Mouse (Mus musculus) hindbrain, postnatal 0 days (tissue): Measurements from ENCODE around the gene Mpg. TPM values are rescaled to one million over a fixed set of nuclear protein-coding genes. Genes with fewer than 3 reads are reported as not detected.

Source experiments
- ATAC-seq: fragments of 200-750 bp; cut with Nextera tagmentation; 2 replicates; pipeline ENCODE4 v1.8.0; 2017; ENCODE audit warnings: mild to moderate bottlenecking, moderate TSS enrichment, moderate library complexity
- DNase-seq: peaks from one replicate; pipeline ENCODE4 v3.0.0-alpha.2; 2015; ENCODE audit warnings: low spot score
- H3K27ac ChIP-seq: fragments of 300-500 bp; sonication (generic); 2 replicates; pipeline ENCODE4 v1.5.1; 2014; ENCODE audit warnings: mild to moderate bottlenecking
- H3K27me3 ChIP-seq: fragments of 300-500 bp; sonication (generic); 2 replicates; pipeline ENCODE4 v1.6.1; 2014; ENCODE audit warnings: low read length, mixed read lengths; ENCODE audit not compliant: insufficient read depth
- H3K36me3 ChIP-seq: fragments of 300-500 bp; sonication (generic); 2 replicates; pipeline ENCODE4 v1.6.1; 2014; ENCODE audit warnings: low read length, mixed read lengths; ENCODE audit not compliant: insufficient read depth
- H3K4me1 ChIP-seq: fragments of 300-500 bp; sonication (generic); 2 replicates; pipeline ENCODE4 v1.6.1; 2014; ENCODE audit warnings: antibody characterized with exemption, low read length, mixed read lengths; ENCODE audit not compliant: insufficient read depth
- H3K4me2 ChIP-seq: fragments of 300-500 bp; sonication (generic); 2 replicates; pipeline ENCODE4 v1.6.1; 2014; ENCODE audit warnings: low read depth, mild to moderate bottlenecking, low read length, moderate library complexity, mixed read lengths
- H3K4me3 ChIP-seq: fragments of 300-500 bp; sonication (generic); 2 replicates; pipeline ENCODE4 v1.5.1; 2014; ENCODE audit warnings: low read length
- H3K9ac ChIP-seq: fragments of 300-500 bp; sonication (generic); replicated peaks from 2 replicates; pipeline ENCODE4 v1.6.1; 2014; ENCODE audit warnings: mild to moderate bottlenecking, low read length, moderate library complexity, mixed read lengths
- H3K9me3 ChIP-seq: fragments of 300-500 bp; sonication (generic); 2 replicates; pipeline ENCODE4 v1.6.1; 2016; ENCODE audit warnings: low read length, mixed read lengths
- CTCF ChIP-seq: IDR thresholded peaks from 2 replicates; pipeline ENCODE4 v1.5.1; 2016; ENCODE audit warnings: antibody characterized with exemption, control low read depth, low read depth
- WGBS: fragments of 180-500 bp; shearing (Covaris S2); extraction: QIAGEN DNeasy Blood & Tissue Kit; methylation state at CpG from one replicate; pipeline ENCODE4 v1.1.7; 2014; 5-methylcytosine and 5-hydroxymethylcytosine counted together
- polyA plus RNA-seq: library from polyadenylated mRNA; unstranded; fragments of >200 nt; fragmentation: Nextera tagmentation; extraction: Ambion mirVana; gene quantifications from 2 replicates; pipeline ENCODE4 v1.2.1, GENCODE M21; 2015
- total RNA-seq: library from RNA; depleted of rRNA; stranded (reverse); fragments of >200 nt; gene quantifications from 2 replicates; pipeline ENCODE4 v1.2.3, GENCODE M21; 2014

Gene Mpg
- total and polyA plus RNA-seq, 2 experiments from 2014 or later, result 27.7 to 30.0 TPM

DNA sequence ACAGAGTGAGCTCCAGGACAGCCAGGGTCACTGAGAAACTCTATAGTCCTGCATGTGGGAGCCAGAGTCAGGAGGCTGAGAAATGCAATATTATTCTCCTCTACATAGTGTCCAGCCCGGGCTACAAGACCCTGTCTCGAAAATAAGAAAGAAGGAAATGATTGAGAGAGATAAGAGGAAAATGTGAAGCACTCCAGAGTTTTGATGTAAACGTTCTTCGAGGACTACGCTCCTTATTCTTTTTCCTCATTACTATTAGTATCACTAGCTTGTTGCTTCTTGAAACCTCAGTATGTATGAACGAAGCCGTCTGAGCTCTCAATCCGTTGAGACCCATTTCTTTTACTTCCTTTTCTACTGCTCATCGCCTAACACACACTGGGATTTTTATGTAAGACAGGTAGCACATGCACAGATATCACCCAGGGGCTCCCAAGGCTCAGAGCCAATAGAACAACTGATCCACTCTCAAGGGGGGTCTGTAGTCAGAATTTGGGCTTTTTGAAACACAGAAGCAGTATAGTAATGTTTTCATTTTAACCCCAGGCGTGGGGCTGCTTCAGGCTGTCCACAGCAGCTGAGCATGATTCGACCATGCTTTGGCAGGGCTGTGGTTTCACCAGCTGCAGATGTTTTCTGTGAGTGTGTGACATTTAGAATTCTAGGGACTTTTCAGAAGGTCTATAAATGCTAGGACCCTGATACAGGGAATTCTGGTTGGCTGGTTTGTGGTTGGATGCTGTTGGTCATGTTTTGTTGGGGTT lies 24.2 kb upstream of the Mpg start:
- ATAC-seq, result no peak
- Histone ChIP-seq H3K4me3 (no peak overlapping the region), H3K4me2 (no peak overlapping the region), H3K36me3 (no peaks in the 10 kb centered on the region), H3K27ac (no peak overlapping the region), H3K9me3 (no peaks in the 10 kb centered on the region), H3K9ac (no peak overlapping the region), H3K4me1 (peaks cover 7% of the 10 kb centered on the region), H3K27me3 (no peaks in the 10 kb centered on the region)
- 81% methylated on average over 11 of the region's 11 CpGs for WGBS
- no peak for TF ChIP-seq CTCF
- DNase-seq, result no peak

DNA sequence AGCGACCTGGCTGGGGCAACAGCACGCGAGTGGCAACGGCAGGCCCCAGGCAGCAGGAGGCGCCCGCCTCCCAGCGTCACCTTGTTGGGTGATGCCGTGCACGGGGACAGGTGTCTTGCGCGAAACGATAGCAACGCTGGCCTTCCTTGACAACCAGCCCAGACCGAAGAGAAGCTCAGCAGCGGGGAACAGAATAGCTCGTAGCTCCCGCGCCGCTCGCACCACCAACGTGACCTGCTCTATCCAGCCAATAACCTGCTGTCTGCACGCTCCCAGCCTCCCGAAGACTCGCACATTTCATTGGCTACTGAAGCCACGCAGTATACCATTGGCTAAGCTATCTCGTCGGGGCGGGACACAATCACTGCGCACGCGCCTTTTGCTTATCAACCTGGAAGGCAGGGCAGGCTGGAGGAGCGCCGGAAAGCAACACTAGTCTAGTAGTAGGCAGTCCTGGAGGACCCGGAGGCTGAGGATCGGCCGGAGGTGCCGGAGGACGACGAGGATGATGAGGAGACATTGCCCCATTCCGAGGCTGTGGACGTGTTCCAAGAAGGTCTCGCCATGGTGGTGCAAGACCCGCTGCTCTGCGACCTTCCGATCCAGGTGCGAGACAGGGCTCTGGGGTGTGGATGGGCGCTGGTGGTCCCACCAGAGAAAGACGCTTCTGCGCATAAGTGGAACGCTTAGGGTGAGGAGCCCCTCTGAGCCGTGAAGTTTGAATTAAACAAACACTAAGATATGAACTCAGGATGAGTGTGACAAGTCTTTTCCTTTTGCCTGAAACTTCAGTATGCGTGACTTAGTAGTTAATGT lies 21.0 kb upstream of the Mpg start, which contains the start of gene Snrnp25:
TSS of gene Snrnp25 (plus strand) at position 358 of the 816 bp plus-strand sequence.
- Histone ChIP-seq H3K4me3 (peak within 1 kb of the TSS; percentile 66), H3K27ac (no peak within 1 kb of the TSS), H3K27me3 (no peaks in the 10 kb centered on the region), H3K36me3 (peaks cover 16% of the 10 kb centered on the region; the same call in 1 of the 2 replicates), H3K9me3 (no peaks in the 10 kb centered on the region), H3K9ac (peak within 1 kb of the TSS; percentile 67), H3K4me2 (peak within 1 kb of the TSS; percentile 94), H3K4me1 (peaks cover 7% of the 10 kb centered on the region)
- WGBS, result under 1% methylated on average over 52 of the region's 52 CpGs
- peak; percentile 100 for ATAC-seq
- TF ChIP-seq CTCF, result peak; percentile 59
- DNase-seq, result peak; percentile 99

DNA sequence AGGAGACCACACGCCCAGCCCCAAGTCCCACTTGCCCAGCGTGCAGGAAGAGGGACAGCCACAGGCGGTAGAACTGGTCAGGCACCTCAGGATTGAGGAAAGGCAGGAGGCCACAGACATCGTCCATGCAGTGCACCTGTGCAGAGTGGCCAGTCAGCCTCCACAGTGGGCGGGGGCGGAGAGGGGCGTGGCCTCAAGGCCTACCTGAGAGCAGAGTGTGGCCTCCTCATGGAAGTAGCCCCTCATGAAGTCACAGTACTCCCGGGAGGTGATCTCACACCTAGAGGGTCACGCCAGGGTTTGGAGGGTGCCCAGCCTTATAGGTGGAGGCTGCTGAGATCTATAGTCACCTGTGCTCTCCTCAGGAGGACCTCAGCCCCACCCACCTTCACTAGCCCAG lies 15.7 kb upstream of the Mpg start:
- peaks cover 5% of the 10 kb centered on the region for H3K4me1 ChIP-seq
- no peak overlapping the region for H3K4me3 ChIP-seq
- peaks cover 31% of the 10 kb centered on the region; the same call in 1 of the 2 replicates for H3K36me3 ChIP-seq
- no peaks in the 10 kb centered on the region for H3K9me3 ChIP-seq
- DNase-seq, result no peak
- H3K9ac ChIP-seq, result no peak overlapping the region
- no peak overlapping the region for H3K27ac ChIP-seq
- WGBS, result 87% methylated on average over 9 of the region's 9 CpGs
- no peak overlapping the region for H3K4me2 ChIP-seq
- TF ChIP-seq CTCF, result no peak
- ATAC-seq, result no peak
- H3K27me3 ChIP-seq, result no peaks in the 10 kb centered on the region

DNA sequence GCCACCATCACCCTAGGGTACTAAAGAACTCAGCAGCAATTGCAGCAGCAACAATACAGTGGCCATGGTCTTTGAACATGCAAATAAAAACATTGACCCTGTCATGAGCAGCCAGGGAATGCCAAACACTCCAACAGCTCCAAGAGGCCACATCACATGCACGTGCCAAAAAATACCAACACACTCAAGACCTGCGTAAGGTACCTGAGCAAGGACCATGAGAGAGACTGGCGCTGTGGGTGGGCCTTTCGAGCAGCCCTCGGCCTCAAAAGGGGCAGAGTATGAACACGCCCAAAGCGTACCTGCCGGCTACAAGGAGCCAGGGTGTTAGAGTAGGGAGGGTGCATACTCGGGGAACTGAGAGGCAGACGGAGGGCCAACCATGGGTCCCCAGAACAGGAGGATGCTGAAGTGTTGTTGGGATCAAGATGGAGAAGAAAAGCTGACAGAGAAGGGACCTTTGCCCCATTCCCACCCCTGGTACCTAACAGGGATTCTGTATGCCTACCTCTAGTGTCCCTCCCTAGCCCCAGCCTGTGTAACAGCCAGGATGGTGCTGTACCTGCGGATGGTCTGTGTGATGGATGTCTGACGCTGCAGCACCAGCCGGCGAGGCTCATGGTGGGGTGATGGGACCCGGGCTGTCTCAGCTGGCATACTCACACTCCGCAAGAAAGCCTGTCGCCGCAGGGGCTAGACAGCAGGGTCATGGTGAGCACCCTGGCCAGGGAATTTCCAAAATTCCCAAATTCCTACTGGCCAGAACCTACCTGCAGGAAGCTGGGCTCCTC lies 10.7 kb upstream of the Mpg start:
- H3K9ac ChIP-seq, result no peak overlapping the region

DNA sequence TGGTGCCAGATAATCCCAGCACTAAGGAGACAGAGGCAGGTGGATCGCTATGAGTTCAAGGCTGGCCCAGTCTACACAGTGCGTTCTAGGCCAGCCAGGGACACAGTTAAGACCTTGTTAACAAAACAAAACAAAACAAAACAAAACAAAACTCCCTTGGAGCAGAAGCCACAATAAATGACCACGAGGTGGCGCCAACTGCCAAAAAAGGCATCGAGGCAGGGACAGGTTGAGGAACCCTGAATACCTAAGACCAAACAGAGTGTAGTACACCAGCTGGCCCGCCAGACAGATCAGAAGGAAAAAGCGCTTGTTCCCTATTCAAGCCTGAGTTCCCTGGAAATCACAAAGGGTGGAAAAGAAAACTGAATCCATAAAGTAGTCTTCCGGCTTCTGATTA lies 9.5 kb upstream of the Mpg start:
- Histone ChIP-seq H3K4me1 (no peaks in the 10 kb centered on the region), H3K27ac (no peak overlapping the region), H3K27me3 (peaks cover 3% of the 10 kb centered on the region; the same call in 1 of the 2 replicates), H3K36me3 (peaks cover 5% of the 10 kb centered on the region; the same call in 1 of the 2 replicates), H3K9me3 (no peaks in the 10 kb centered on the region), H3K4me2 (no peak overlapping the region), H3K9ac (no peak overlapping the region), H3K4me3 (no peak overlapping the region)
- peak; percentile 92 for TF ChIP-seq CTCF
- peak; percentile 92 for DNase-seq
- ATAC-seq, result peak; percentile 65
- WGBS, result 20% methylated on average over 8 of the region's 8 CpGs

More for the DNA sequence above, 10.7 kb upstream of the Mpg start:
- Histone ChIP-seq H3K4me1 (no peaks in the 10 kb centered on the region), H3K9me3 (no peaks in the 10 kb centered on the region), H3K4me3 (no peak overlapping the region), H3K27me3 (no peaks in the 10 kb centered on the region), H3K27ac (no peak overlapping the region), H3K4me2 (no peak overlapping the region), H3K36me3 (peaks cover 12% of the 10 kb centered on the region; the same call in 1 of the 2 replicates)
- DNase-seq (no peak), ATAC-seq (no peak)
- TF ChIP-seq CTCF, result no peak
- 91% methylated on average over 18 of the region's 18 CpGs for WGBS

DNA sequence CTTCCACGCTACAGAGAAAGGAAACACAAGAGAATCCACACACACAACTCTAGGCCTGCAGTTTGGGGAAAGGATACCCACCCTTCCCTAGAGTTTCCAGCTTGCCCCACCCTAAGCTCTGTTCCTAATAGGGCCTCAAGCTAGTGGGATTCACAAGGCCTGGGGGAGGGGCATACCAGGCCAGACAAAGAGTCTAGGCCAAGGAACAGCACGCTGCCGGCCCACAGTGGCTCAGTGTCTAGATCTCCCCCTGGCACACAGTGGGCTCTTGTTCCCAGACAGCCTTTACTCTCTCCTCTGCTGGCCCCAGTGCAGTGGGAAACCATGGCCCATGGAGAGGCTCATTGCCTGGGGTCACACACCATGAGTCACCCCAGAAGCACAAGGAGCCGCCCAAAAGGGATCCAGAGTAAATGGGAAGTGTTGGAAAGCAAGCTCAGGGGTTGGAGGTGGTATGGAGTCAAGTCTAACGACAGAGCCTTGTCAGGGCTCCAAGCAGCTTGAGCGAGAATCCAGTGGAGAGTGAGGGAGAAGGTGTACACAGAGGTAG lies 7.7 kb upstream of the Mpg start:
- DNase-seq, result peak; percentile 53

More for the DNA sequence above, 7.7 kb upstream of the Mpg start:
- H3K4me2 ChIP-seq, result no peak overlapping the region
- H3K4me3 ChIP-seq, result no peak overlapping the region
- WGBS, result 45% methylated on average over 6 of the region's 6 CpGs
- H3K9me3 ChIP-seq, result no peaks in the 10 kb centered on the region
- peaks cover 5% of the 10 kb centered on the region; the same call in 1 of the 2 replicates for H3K36me3 ChIP-seq
- no peak overlapping the region for H3K9ac ChIP-seq
- no peak overlapping the region for H3K27ac ChIP-seq
- TF ChIP-seq CTCF, result no peak
- peaks cover 3% of the 10 kb centered on the region; the same call in 1 of the 2 replicates for H3K27me3 ChIP-seq
- peaks cover 8% of the 10 kb centered on the region; the same call in 1 of the 2 replicates for H3K4me1 ChIP-seq
- ATAC-seq, result peak; percentile 31; the same call in 1 of the 2 replicates
